8 mouse cellular contexts compared by ENCODE assay signal in the genomic region with DNA sequence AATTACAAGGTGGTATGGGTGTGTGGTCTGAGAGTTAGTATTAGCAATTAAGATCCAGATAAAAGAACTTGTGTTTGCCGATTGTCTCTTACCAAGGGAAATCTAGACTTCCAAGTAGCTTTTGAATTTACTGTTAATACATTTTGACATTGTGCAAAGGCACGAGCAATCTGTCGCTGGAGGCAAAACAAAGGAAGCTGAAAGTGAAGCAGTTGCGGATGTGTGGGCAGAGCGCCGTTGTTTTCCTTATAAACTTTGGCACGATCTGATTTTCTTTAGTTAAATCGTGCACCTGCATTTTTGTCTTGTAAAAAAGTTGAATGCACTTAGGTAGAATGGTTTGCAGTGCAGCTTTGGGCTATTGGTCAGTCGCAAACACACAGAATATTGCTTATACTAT. TPM values are rescaled to one million over a fixed set of nuclear protein-coding genes. Genes with fewer than 3 reads are reported as not detected.
DNase-seq lines count a peak whose midpoint lies in the region; ATAC-seq lines count a peak whose summit lies in the region.

No protein-coding gene starts in this region.

- 46% methylated on average over 9 of the region's 9 CpGs for WGBS in heart, embryonic 10.5 days
- 47% methylated on average over 9 of the region's 9 CpGs for WGBS in liver, embryonic 13.5 days (ENCODE audit: insufficient replicate concordance)

- DNase-seq in heart, embryonic 10.5 days (ENCODE audit: low spot score): no peak
- no peak for DNase-seq in heart, postnatal 36 days
- peak; percentile 43 for DNase-seq in thymus, postnatal 14 days
- no peak for DNase-seq in thymus, postnatal 0 days (ENCODE audit: low spot score)
- no peak for DNase-seq in liver, embryonic 13.5 days
- DNase-seq in spleen, postnatal 10 days (ENCODE audit: low spot score in 2 of 2): no peak
- DNase-seq in gastrocnemius, postnatal 36 days: no peak
- no peak for DNase-seq in cerebellum, postnatal 25 days

- peak overlapping the region; percentile 85 for H3K9ac ChIP-seq in liver, embryonic 13.5 days

- peaks cover 7% of the 10 kb centered on the region for H3K27me3 ChIP-seq in heart, embryonic 10.5 days (ENCODE audit: insufficient read depth, poor library complexity, severe bottlenecking)
- 0 out of 2 replicates have a peak, but pooled peaks cover 2% of the 10 kb centered on the region for H3K27me3 ChIP-seq in liver, embryonic 13.5 days

- peak overlapping the region; percentile 81 for H3K4me2 ChIP-seq in liver, embryonic 13.5 days

- H3K27ac ChIP-seq in heart, embryonic 10.5 days: peak overlapping the region; percentile 95
- peak overlapping the region; percentile 84 for H3K27ac ChIP-seq in liver, embryonic 13.5 days

- H3K4me1 ChIP-seq in heart, embryonic 10.5 days: peaks cover 56% of the 10 kb centered on the region
- H3K4me1 ChIP-seq in liver, embryonic 13.5 days (replicated peaks): peaks cover 52% of the 10 kb centered on the region

- H3K36me3 ChIP-seq in heart, embryonic 10.5 days: peaks cover 7% of the 10 kb centered on the region; the same call in 1 of the 2 replicates
- no peaks in the 10 kb centered on the region for H3K36me3 ChIP-seq in liver, embryonic 13.5 days

- H3K4me3 ChIP-seq in heart, embryonic 10.5 days: peak overlapping the region; percentile 69
- H3K4me3 ChIP-seq in liver, embryonic 13.5 days (replicated peaks): peak overlapping the region; percentile 76

- intact Hi-C loops in heart, postnatal 36 days (cut with DNase I): no loop called here
- intact Hi-C loops in gastrocnemius, postnatal 36 days (cut with DNase I): no loop called here

- no peak for ATAC-seq in liver, embryonic 13.5 days (ENCODE audit: low read depth)

- no peaks in the 10 kb centered on the region for H3K9me3 ChIP-seq in heart, embryonic 10.5 days
- H3K9me3 ChIP-seq in liver, embryonic 13.5 days (replicated peaks): no peaks in the 10 kb centered on the region

RNA-seq across cellular contexts. Expression of a gene that starts 40.6 kb away (rescaled TPM):
- 16.1 and 23.1 TPM in 2 replicates for polyA plus RNA-seq in heart, embryonic 10.5 days (2016; fragmentation: Nextera tagmentation; extraction: Ambion mirVana)
- 1 to 10 TPM; 5.1 to 8.5 TPM for total RNA-seq in heart, postnatal 36 days (2021)
- polyA plus RNA-seq in thymus, postnatal 0 days (2015; fragmentation: Nextera tagmentation; extraction: Ambion mirVana): 2.1 and 2.2 TPM in 2 replicates
- polyA plus RNA-seq in liver, embryonic 13.5 days (2015; fragmentation: Nextera tagmentation; extraction: Ambion mirVana): 1.0 and 1.2 TPM in 2 replicates
- 1 to 10 TPM; 1.8 to 2.5 TPM for total RNA-seq in gastrocnemius, postnatal 36 days (2021)
